Mouse (Mus musculus) urinary bladder, postnatal 10 days (tissue): ENCODE measurements around the gene Duxbl3.
"Not testable (repeated sequence)": the region's sequence is repeated elsewhere in the genome, so short reads cannot be mapped to it uniquely, and the experiment has no call there.

Experiments
- DNase-seq: peaks from one replicate; pipeline ENCODE4 v3.0.0; 2022; ENCODE audit warnings: low spot score

Gene Duxbl3

GRCm38 (mm10) chr14:26257756-26258617, at the start of gene Duxbl3:
Gene Duxbl3, plus strand, starts transcription at chr14:26257962.
- DNase-seq = not testable (repeated sequence)

GRCm38 (mm10) chr14:26216233-26217000, 41.3 kb upstream of the Duxbl3 start:
- DNase-seq = not testable (repeated sequence)

- not testable (repeated sequence) for DNase-seq
Measured at GRCm38 (mm10) chr14:26237183-26237582, 20.6 kb upstream of the Duxbl3 start.

- not testable (repeated sequence) for DNase-seq
Measured at GRCm38 (mm10) chr14:26258729-26259128, 967 bp downstream of the Duxbl3 start.

GRCm38 (mm10) chr14:26286737-26287136, 29.0 kb downstream of the Duxbl3 start:
- not testable (repeated sequence) for DNase-seq

- no peak for DNase-seq
Measured at GRCm38 (mm10) chr14:26293859-26294258, 36.1 kb downstream of the Duxbl3 start.

- no peak for DNase-seq
Measured at GRCm38 (mm10) chr14:26297055-26297454, 39.3 kb downstream of the Duxbl3 start.

GRCm38 (mm10) chr14:26297484-26297883, 39.7 kb downstream of the Duxbl3 start:
- DNase-seq = no peak

GRCm38 (mm10) chr14:26303111-26303510, 45.3 kb downstream of the Duxbl3 start:
- DNase-seq = no peak

- no peak for DNase-seq
Measured at GRCm38 (mm10) chr14:26306032-26306431, 48.3 kb downstream of the Duxbl3 start.

GRCm38 (mm10) chr14:26308813-26309212, 51.1 kb downstream of the Duxbl3 start:
- no peak for DNase-seq

- DNase-seq = no peak
Measured at GRCm38 (mm10) chr14:26309511-26309910, 51.7 kb downstream of the Duxbl3 start.

GRCm38 (mm10) chr14:26316246-26316730, 58.5 kb downstream of the Duxbl3 start:
- DNase-seq = no peak
